Mouse (Mus musculus): ENCODE measurements around the gene Cltc.
"Not testable (repeated sequence)": the region's sequence is repeated elsewhere in the genome, so short reads cannot be mapped to it uniquely, and the experiment has no call there.

Gene Cltc

DNA sequence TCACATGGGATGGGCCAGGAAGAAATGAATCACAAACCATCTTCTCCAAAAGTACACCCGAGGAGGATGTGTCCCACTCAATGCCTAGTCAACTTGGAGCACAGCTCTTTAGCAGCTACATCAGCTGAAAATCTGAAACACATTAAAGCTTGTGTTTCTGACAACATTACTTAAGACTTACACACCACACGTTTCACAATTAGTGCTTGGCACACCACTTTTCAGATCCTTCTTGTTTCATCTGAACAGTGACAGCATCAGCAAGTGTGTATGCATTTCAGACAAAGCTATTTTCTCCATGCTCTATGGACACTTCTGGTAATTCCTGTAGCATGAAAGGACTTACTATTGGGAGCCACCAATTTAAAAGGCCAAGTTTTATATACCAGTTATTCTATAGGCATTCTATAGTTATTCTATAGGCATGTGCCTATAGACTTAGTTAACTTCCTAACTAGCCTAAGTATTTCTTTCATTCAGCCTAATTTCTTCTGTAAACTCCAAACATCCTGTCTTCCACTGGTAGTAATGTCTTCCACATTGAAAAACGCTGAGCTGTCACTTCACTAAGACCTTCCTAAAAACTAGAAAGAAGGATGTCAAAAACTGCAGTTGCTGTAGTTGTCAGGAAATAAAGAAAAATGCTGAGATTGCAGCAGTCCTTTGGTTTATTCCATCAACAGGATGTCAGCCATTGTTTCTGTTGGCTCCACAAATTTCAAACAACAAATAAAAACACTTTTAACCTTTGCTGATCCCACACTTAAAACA is 11.5 kb downstream of the Cltc start:
- H3K9me3 ChIP-seq (ENCODE audit: low read length) = no peaks in the 10 kb centered on the region
- peaks cover 48% of the 10 kb centered on the region for H3K4me1 ChIP-seq (replicated peaks; ENCODE audit: low read depth, low read length)
- no peak overlapping the region for H3K4me3 ChIP-seq (replicated peaks; ENCODE audit: low read length)
- no peak for TF ChIP-seq CTCF (conservative IDR thresholded peaks at IDR 0.05; ENCODE audit: low read length)
- TF ChIP-seq NANOG (IDR thresholded peaks at IDR 0.05; ENCODE audit: borderline replicate concordance, low read length) = no peak
- TF ChIP-seq POU5F1 (IDR thresholded peaks at IDR 0.05; ENCODE audit: borderline replicate concordance, low read length) = no peak
- H3K36me3 ChIP-seq (ENCODE audit: insufficient read depth, low read length) = 0 out of 2 replicates have a peak, but pooled peaks cover 3% of the 10 kb centered on the region
- no peaks in the 10 kb centered on the region for H3K27me3 ChIP-seq (ENCODE audit: insufficient read depth, low read length)

DNA sequence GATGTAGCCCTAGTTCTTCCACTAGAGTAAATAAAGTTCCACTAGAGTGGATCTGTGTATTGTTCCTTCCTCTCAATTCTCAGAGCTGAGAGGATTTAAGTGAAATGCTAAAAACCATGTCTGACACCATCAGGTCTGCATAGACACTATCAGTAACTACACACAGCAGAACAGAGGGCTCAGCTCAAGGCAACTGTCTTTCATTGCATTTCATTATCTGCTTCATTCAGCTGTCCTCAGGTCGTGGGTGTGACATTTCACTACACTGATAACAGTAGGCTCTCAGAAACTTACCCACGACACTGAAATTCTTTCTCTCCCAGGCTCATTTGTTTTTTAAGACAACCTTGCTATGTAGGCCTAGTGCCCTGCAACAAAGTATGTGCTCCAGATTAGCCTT is 14.8 kb downstream of the Cltc start:
- TF ChIP-seq POU5F1 (IDR thresholded peaks at IDR 0.05; ENCODE audit: borderline replicate concordance, low read length) (no peak), NANOG (IDR thresholded peaks at IDR 0.05; ENCODE audit: borderline replicate concordance, low read length) (no peak), CTCF (conservative IDR thresholded peaks at IDR 0.05; ENCODE audit: low read length) (no peak)
- Histone ChIP-seq H3K9me3 (ENCODE audit: low read length) (no peaks in the 10 kb centered on the region), H3K27me3 (ENCODE audit: insufficient read depth, low read length) (no peaks in the 10 kb centered on the region), H3K4me1 (replicated peaks; ENCODE audit: low read depth, low read length) (peaks cover 50% of the 10 kb centered on the region), H3K4me3 (replicated peaks; ENCODE audit: low read length) (no peak overlapping the region), H3K36me3 (ENCODE audit: insufficient read depth, low read length) (peaks cover 7% of the 10 kb centered on the region; the same call in 1 of the 2 replicates)

DNA sequence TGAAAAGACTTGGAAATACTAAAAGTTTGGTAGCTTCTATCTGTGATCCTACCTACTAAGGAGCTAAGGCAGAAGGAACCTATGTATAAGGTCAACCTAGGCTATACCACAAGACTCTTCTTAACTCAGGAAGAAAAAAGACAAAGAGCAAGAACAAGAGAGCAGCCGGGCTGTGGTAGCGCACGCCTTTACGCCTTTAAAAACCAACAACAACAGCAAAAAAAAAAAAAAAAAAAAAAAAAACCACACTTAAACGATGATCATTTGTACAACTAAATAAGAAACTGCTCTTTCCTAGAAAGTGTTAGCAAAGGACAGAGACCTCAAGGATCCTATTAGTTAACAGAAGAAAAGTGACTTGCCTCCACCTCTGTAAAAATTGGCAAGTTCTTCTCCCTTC is 15.9 kb downstream of the Cltc start:
- H3K9me3 ChIP-seq (ENCODE audit: low read length) = no peaks in the 10 kb centered on the region
- H3K4me3 ChIP-seq (replicated peaks; ENCODE audit: low read length) = no peak overlapping the region
- H3K36me3 ChIP-seq (ENCODE audit: insufficient read depth, low read length) = peaks cover 12% of the 10 kb centered on the region; the same call in 1 of the 2 replicates
- H3K4me1 ChIP-seq (replicated peaks; ENCODE audit: low read depth, low read length) = peaks cover 48% of the 10 kb centered on the region
- H3K27me3 ChIP-seq (ENCODE audit: insufficient read depth, low read length) = no peaks in the 10 kb centered on the region
- TF ChIP-seq POU5F1 (IDR thresholded peaks at IDR 0.05; ENCODE audit: borderline replicate concordance, low read length) = no peak
- no peak for TF ChIP-seq NANOG (IDR thresholded peaks at IDR 0.05; ENCODE audit: borderline replicate concordance, low read length)
- no peak for TF ChIP-seq CTCF (conservative IDR thresholded peaks at IDR 0.05; ENCODE audit: low read length)

DNA sequence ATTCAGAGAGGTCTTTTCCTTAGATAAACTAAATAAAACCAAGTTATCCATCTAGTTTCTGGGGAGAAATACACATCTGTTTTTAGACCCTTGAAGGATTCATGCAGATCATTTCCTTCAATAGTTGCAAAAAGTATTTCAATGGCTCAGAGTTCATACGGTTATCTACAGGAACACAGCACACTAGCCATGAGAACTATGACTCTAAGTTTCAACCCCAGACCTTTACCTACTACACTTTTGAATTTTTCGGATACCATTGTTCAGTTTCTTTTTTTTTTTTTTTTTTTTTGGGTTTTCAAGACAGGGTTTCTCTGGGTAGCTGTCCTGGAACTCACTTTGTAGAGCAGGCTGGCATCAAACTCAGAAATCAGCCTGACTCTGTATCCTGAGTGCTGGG is 17.9 kb downstream of the Cltc start:
- no peak overlapping the region for H3K4me3 ChIP-seq (replicated peaks; ENCODE audit: low read length)
- TF ChIP-seq POU5F1 (IDR thresholded peaks at IDR 0.05; ENCODE audit: borderline replicate concordance, low read length) (no peak), CTCF (conservative IDR thresholded peaks at IDR 0.05; ENCODE audit: low read length) (no peak)
- H3K36me3 ChIP-seq (ENCODE audit: insufficient read depth, low read length) = peaks cover 25% of the 10 kb centered on the region
- peaks cover 40% of the 10 kb centered on the region for H3K4me1 ChIP-seq (replicated peaks; ENCODE audit: low read depth, low read length)
- H3K9me3 ChIP-seq (ENCODE audit: low read length) = no peaks in the 10 kb centered on the region
- H3K27me3 ChIP-seq (ENCODE audit: insufficient read depth, low read length) = no peaks in the 10 kb centered on the region

DNA sequence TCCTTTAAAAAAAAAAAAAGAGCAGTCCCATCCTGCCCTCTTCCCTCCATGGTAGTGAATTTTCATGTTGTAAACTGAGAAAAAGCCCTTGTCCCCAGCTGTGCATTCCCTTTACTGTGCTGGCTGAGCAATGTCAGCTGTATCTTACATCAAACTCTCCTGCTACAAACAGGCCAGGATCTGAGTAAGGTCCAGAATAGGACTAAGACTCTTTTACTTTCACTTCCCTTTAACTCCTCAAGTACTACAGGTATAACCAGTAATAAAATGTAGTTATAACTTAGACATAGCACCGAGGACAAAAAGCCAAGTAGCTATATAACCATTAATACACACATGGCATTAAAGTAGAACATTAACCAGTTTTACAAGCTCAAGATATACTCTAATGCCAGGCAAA is 18.4 kb downstream of the Cltc start:
- Histone ChIP-seq H3K4me3 (replicated peaks; ENCODE audit: low read length) (no peak overlapping the region), H3K4me1 (replicated peaks; ENCODE audit: low read depth, low read length) (peaks cover 39% of the 10 kb centered on the region), H3K9me3 (ENCODE audit: low read length) (no peaks in the 10 kb centered on the region), H3K36me3 (ENCODE audit: insufficient read depth, low read length) (peaks cover 30% of the 10 kb centered on the region), H3K27me3 (ENCODE audit: insufficient read depth, low read length) (no peaks in the 10 kb centered on the region)
- no peak for TF ChIP-seq NANOG (IDR thresholded peaks at IDR 0.05; ENCODE audit: borderline replicate concordance, low read length)
- no peak for TF ChIP-seq POU5F1 (IDR thresholded peaks at IDR 0.05; ENCODE audit: borderline replicate concordance, low read length)
- TF ChIP-seq CTCF (conservative IDR thresholded peaks at IDR 0.05; ENCODE audit: low read length) = no peak

DNA sequence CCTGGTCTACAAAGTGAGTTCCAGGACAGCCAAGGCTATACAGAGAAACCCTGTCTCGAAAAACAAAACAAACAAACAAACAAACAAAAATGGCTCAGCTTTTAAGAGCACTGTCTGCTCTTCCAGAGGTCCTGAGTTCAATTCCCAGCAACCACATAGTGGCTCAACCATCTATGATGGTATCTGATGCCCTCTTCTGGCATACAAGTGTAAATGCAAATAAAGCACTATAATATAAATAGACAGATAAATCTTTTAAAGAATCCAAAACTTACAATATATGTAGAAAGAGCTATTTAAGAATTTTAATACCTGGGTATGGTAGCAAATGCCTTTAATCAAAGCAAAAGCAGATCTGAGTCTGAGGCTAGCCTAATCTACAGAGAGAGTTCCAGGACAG is 19.1 kb downstream of the Cltc start:
- H3K4me3 ChIP-seq (replicated peaks; ENCODE audit: low read length); H3K9me3 ChIP-seq (ENCODE audit: low read length); H3K27me3 ChIP-seq (ENCODE audit: insufficient read depth, low read length): not testable (repeated sequence)
- Histone ChIP-seq H3K36me3 (ENCODE audit: insufficient read depth, low read length) (peaks cover 37% of the 10 kb centered on the region), H3K4me1 (replicated peaks; ENCODE audit: low read depth, low read length) (peaks cover 36% of the 10 kb centered on the region)
- peak; percentile 26 for TF ChIP-seq CTCF (conservative IDR thresholded peaks at IDR 0.05; ENCODE audit: low read length)

DNA sequence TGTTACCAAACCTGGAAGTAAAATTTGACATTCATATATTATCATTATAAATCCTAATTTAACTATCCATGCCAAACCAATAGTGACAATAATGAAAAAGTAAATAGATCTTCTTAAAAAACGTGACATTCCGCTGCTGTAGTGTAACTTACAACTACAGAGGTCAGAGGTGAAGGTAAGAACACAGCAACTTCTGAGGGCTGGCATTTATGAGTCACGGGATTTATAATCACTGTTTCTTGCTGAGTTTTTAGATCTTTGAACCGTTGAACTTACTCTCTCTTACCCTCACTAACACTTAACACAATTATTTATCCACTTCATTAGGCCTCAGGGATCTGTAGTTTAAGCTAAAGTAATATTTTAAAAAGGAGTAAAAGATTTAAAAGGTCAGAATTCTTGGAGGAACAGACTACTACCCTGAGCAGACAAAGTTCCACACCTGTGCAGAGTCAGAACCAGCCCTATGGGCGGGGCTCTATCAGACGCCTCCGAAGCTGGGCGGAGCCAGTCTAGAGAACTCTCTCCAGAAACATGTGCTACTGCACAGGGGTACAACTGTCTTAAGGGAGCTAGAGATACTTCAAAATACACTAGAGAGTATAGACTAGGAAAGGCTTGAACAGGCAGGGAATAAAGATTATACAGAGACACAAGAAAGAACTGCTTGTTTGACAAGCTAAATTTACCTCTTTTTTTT is 19.9 kb downstream of the Cltc start:
- H3K36me3 ChIP-seq (ENCODE audit: insufficient read depth, low read length) = peaks cover 43% of the 10 kb centered on the region
- no peak overlapping the region for H3K4me3 ChIP-seq (replicated peaks; ENCODE audit: low read length)
- H3K27me3 ChIP-seq (ENCODE audit: insufficient read depth, low read length) = no peaks in the 10 kb centered on the region
- TF ChIP-seq POU5F1 (IDR thresholded peaks at IDR 0.05; ENCODE audit: borderline replicate concordance, low read length) = no peak
- TF ChIP-seq CTCF (conservative IDR thresholded peaks at IDR 0.05; ENCODE audit: low read length) = no peak
- TF ChIP-seq NANOG (IDR thresholded peaks at IDR 0.05; ENCODE audit: borderline replicate concordance, low read length) = no peak
- no peaks in the 10 kb centered on the region for H3K9me3 ChIP-seq (ENCODE audit: low read length)
- peaks cover 32% of the 10 kb centered on the region for H3K4me1 ChIP-seq (replicated peaks; ENCODE audit: low read depth, low read length)

DNA sequence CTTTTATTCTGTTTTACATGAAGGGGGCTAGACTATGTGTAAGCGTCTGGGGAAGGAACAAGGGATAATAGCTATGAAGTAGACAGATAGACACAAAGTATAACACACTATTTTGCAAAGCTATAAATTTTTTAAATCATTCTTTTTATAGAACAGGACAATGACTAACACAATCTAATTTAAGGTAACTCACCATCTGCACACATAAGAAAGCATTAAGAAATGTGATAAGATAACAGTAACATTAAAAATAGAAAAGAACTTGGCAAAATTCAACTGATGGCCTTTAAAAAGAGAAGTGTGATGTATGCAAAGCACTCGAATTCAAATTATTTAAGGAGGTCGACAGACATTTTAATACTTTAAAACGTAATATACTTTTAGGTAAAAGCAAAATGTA is 22.4 kb downstream of the Cltc start:
- Histone ChIP-seq H3K4me3 (replicated peaks; ENCODE audit: low read length) (no peak overlapping the region), H3K27me3 (ENCODE audit: insufficient read depth, low read length) (no peaks in the 10 kb centered on the region), H3K4me1 (replicated peaks; ENCODE audit: low read depth, low read length) (peaks cover 15% of the 10 kb centered on the region), H3K9me3 (ENCODE audit: low read length) (no peaks in the 10 kb centered on the region), H3K36me3 (ENCODE audit: insufficient read depth, low read length) (peaks cover 61% of the 10 kb centered on the region)
- TF ChIP-seq NANOG (IDR thresholded peaks at IDR 0.05; ENCODE audit: borderline replicate concordance, low read length) (no peak), CTCF (conservative IDR thresholded peaks at IDR 0.05; ENCODE audit: low read length) (no peak), POU5F1 (IDR thresholded peaks at IDR 0.05; ENCODE audit: borderline replicate concordance, low read length) (no peak)

Data from E14TG2a.4 (cell line).